Comparison of ENCODE assay signal across 7 mouse cellular contexts in the genomic region with DNA sequence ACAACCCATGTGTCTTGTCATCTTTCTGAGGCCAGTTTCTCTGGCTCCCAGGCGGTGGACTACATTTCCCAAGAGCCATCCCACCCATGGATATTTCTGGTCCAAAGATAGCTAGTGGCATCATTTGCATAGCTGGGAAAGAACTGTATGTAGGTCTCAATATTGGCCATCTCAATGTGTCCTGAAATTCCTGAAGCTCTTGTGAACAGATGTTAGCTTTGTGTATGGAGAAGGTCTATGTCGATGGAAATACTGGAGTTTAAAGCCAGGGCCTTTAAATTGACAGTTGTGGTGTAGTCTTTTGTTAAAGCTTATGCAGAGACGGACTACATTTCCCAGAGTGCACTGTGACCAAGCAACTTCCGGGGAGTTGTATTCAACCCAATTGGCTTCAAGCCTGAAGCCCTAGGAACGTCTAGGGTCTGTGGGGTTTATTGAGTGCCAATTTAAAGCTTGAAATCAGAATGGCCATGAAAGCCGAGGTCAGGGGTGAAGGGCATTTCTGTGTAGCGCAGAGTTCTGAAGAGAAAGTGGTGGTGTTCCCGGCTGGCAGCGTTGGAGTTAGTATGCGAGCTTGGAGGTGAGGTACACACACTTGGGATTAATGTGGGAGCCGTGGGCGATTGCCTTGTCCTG. TPM values are rescaled to one million over a fixed set of nuclear protein-coding genes. Genes with fewer than 3 reads are reported as not detected.
DNase-seq lines count a peak whose midpoint lies in the region; ATAC-seq lines count a peak whose summit lies in the region.

No protein-coding gene starts in this region.

- no peaks in the 10 kb centered on the region for H3K36me3 ChIP-seq in intestine, embryonic 16.5 days (ENCODE audit: control insufficient read depth, insufficient read depth, low read length)

- H3K4me3 ChIP-seq in intestine, embryonic 16.5 days (ENCODE audit: low read length), result peak overlapping the region; percentile 59

- peak; percentile 72 for ATAC-seq in intestine, embryonic 16.5 days

- H3K9ac ChIP-seq in intestine, embryonic 16.5 days (ENCODE audit: low read depth, low read length), result peak overlapping the region; percentile 68

- H3K27ac ChIP-seq in intestine, embryonic 16.5 days (ENCODE audit: low read length), result no peak overlapping the region

- WGBS in intestine, embryonic 16.5 days, result under 1% methylated on average over 12 of the region's 12 CpGs

- H3K4me1 ChIP-seq in intestine, embryonic 16.5 days (ENCODE audit: control insufficient read depth, insufficient read depth, low read length), result peaks cover 15% of the 10 kb centered on the region

- H3K27me3 ChIP-seq in intestine, embryonic 16.5 days (replicated peaks; ENCODE audit: control insufficient read depth, insufficient read depth, low read length), result no peaks in the 10 kb centered on the region

- no peaks in the 10 kb centered on the region for H3K9me3 ChIP-seq in intestine, embryonic 16.5 days (ENCODE audit: control insufficient read depth, low read length)

- intact Hi-C loops in left cerebral cortex, postnatal 25 days (cut with DNase I), result loop anchor here (5.0 kb wide), 1 partner anchor 89 kb away; a partner anchor contains a TSS

- peak; percentile 78 for DNase-seq in adrenal gland, postnatal 10 days
- peak; percentile 81 for DNase-seq in embryo, embryonic 9.5 days (ENCODE audit: extremely low spot score)
- peak; percentile 68 for DNase-seq in gonadal fat pad, adult 2 months (ENCODE audit: low read depth)
- peak; percentile 87 to 92 for DNase-seq in left cerebral cortex, postnatal 25 days (ENCODE audit: low spot score in 2 of 2)
- peak; percentile 78 for DNase-seq in mesoderm, embryonic 11.5 days (ENCODE audit: low read depth, low spot score)
- peak; percentile 80 for DNase-seq in right cerebral cortex, postnatal 25 days

- peak overlapping the region; percentile 49 for H3K4me2 ChIP-seq in intestine, embryonic 16.5 days (ENCODE audit: low read depth, low read length)

RNA-seq across cellular contexts. Expression of a gene that starts 2.8 kb away (rescaled TPM):
- total RNA-seq in adrenal gland, postnatal 10 days (2021), result 10 to 100 TPM; 12.9 to 19.8 TPM
- polyA plus RNA-seq in gonadal fat pad, adult 2 months (2012; rRNA removed), result 3.0 and 4.6 TPM in 2 replicates
- polyA plus RNA-seq in intestine, embryonic 16.5 days (2015; fragmentation: Nextera tagmentation; extraction: Ambion mirVana), result 10.0 and 11.1 TPM in 2 replicates
- 10 to 100 TPM; 22.2 to 22.4 TPM for total RNA-seq in left cerebral cortex, postnatal 25 days (2021)

RNA-seq across cellular contexts. Expression of a gene that starts 34.7 kb away (rescaled TPM):
- 1 to 10 TPM in 1 of 2 experiments, under 1 TPM in 1; 0.87 to 1.2 TPM for total RNA-seq in adrenal gland, postnatal 10 days (2021)
- 0.20 and 0.37 TPM in 2 replicates for polyA plus RNA-seq in gonadal fat pad, adult 2 months (2012; rRNA removed)
- polyA plus RNA-seq in intestine, embryonic 16.5 days (2015; fragmentation: Nextera tagmentation; extraction: Ambion mirVana), result 2.7 and 3.2 TPM in 2 replicates
- total RNA-seq in left cerebral cortex, postnatal 25 days (2021), result 10 to 100 TPM; 18.6 to 25.6 TPM

RNA-seq across cellular contexts. Expression of a gene that starts 34.9 kb away (rescaled TPM):
- 1 to 10 TPM; 3.0 to 4.8 TPM for total RNA-seq in adrenal gland, postnatal 10 days (2021)
- polyA plus RNA-seq in gonadal fat pad, adult 2 months (2012; rRNA removed), result 1.5 and 1.9 TPM in 2 replicates
- polyA plus RNA-seq in intestine, embryonic 16.5 days (2015; fragmentation: Nextera tagmentation; extraction: Ambion mirVana), result 2.8 and 3.7 TPM in 2 replicates
- total RNA-seq in left cerebral cortex, postnatal 25 days (2021), result 10 to 100 TPM; 10.6 to 11.9 TPM

RNA-seq across cellular contexts. Expression of a gene that starts 41.0 kb away (rescaled TPM):
- total RNA-seq in adrenal gland, postnatal 10 days (2021), result 1 to 10 TPM; 3.6 to 4.3 TPM
- 2.0 and 2.1 TPM in 2 replicates for polyA plus RNA-seq in gonadal fat pad, adult 2 months (2012; rRNA removed)
- polyA plus RNA-seq in intestine, embryonic 16.5 days (2015; fragmentation: Nextera tagmentation; extraction: Ambion mirVana), result 4.2 and 4.3 TPM in 2 replicates
- total RNA-seq in left cerebral cortex, postnatal 25 days (2021), result 10 to 100 TPM; 14.2 to 14.4 TPM

RNA-seq across cellular contexts. Expression of a gene that starts 50.4 kb away (rescaled TPM):
- 10 to 100 TPM; 13.9 to 14.2 TPM for total RNA-seq in adrenal gland, postnatal 10 days (2021)
- polyA plus RNA-seq in gonadal fat pad, adult 2 months (2012; rRNA removed), result 4.9 and 5.2 TPM in 2 replicates
- polyA plus RNA-seq in intestine, embryonic 16.5 days (2015; fragmentation: Nextera tagmentation; extraction: Ambion mirVana), result 8.0 and 8.1 TPM in 2 replicates
- 10 to 100 TPM; 15.7 to 17.6 TPM for total RNA-seq in left cerebral cortex, postnatal 25 days (2021)

Comparison
In these comparisons a context has a peak if more than half of its experiments do, and no peak if none do; other contexts are left out.
1. RNA of a gene that starts 34.7 kb away (total RNA-seq): 18.6 to 25.6 TPM in left cerebral cortex, postnatal 25 days; 0.87 to 1.2 TPM in adrenal gland, postnatal 10 days; every median in the first group is over 4 times any median in the second.
2. Peak in every context shown above with its lines, with median percentiles within 50 percentile points of each other: DNase-seq.